Mouse (Mus musculus) myocyte (in vitro differentiated cells): ENCODE measurements around the gene Oat.

Experiments
- CEBPB ChIP-seq: IDR thresholded peaks from 2 replicates; pipeline ENCODE4 v1.6.1; 2011; ENCODE audit warnings: mild to moderate bottlenecking, moderate library complexity; ENCODE audit not compliant: poor library complexity, insufficient read depth, severe bottlenecking
- E2F4 ChIP-seq: IDR thresholded peaks from one replicate; pipeline ENCODE4 v1.6.1; 2011; ENCODE audit warnings: mild to moderate bottlenecking, control low read depth, moderate library complexity; ENCODE audit not compliant: insufficient read depth
- MAX ChIP-seq: IDR thresholded peaks from one replicate; pipeline ENCODE4 v1.6.1; 2011; ENCODE audit warnings: low read depth, mild to moderate bottlenecking, control low read depth
- MYOD1 ChIP-seq, 3 experiments: IDR thresholded peaks; one replicate each; pipeline ENCODE4 v1.6.1; 2011; ENCODE audit warnings: control low read depth in 2 of 3, low read depth in 2 of 3, mild to moderate bottlenecking in 2 of 3, moderate library complexity in 1 of 3; ENCODE audit not compliant: insufficient read length in 2 of 3, control insufficient read depth in 1 of 3
- MYOG ChIP-seq, 3 experiments: IDR thresholded peaks; one replicate each; pipeline ENCODE4 v1.6.1; 2011; ENCODE audit warnings: control low read depth in 2 of 3, low read depth in 2 of 3, mild to moderate bottlenecking in 2 of 3; ENCODE audit not compliant: insufficient read length in 2 of 3, control insufficient read depth in 1 of 3, insufficient read depth in 1 of 3
- POLR2A ChIP-seq: IDR thresholded peaks from one replicate; pipeline ENCODE4 v1.6.1; 2011; ENCODE audit warnings: low read depth, mild to moderate bottlenecking, control low read depth, moderate library complexity; ENCODE audit not compliant: insufficient read length
- POLR2AphosphoS2 ChIP-seq: IDR thresholded peaks from one replicate; pipeline ENCODE4 v1.6.1; 2011; ENCODE audit warnings: low read depth, control low read depth; ENCODE audit not compliant: insufficient read length
- REST ChIP-seq: IDR thresholded peaks from one replicate; pipeline ENCODE4 v1.6.1; 2011; ENCODE audit warnings: mild to moderate bottlenecking, control low read depth, moderate library complexity; ENCODE audit not compliant: insufficient read depth, insufficient read length
- SRF ChIP-seq: IDR thresholded peaks from one replicate; pipeline ENCODE4 v1.6.1; 2011; ENCODE audit warnings: low read depth; ENCODE audit not compliant: control insufficient read depth, insufficient read length
- TCF12 ChIP-seq: IDR thresholded peaks from one replicate; pipeline ENCODE4 v1.6.1; 2011; ENCODE audit warnings: mild to moderate bottlenecking, control low read depth; ENCODE audit not compliant: poor library complexity, insufficient read depth, severe bottlenecking
- TCF3 ChIP-seq: IDR thresholded peaks from one replicate; pipeline ENCODE4 v1.6.1; 2011; ENCODE audit warnings: low read depth, control low read depth; ENCODE audit not compliant: insufficient read length
- USF1 ChIP-seq: IDR thresholded peaks from one replicate; pipeline ENCODE4 v1.6.1; 2011; ENCODE audit warnings: low read depth, mild to moderate bottlenecking, control low read depth, moderate library complexity

DNA sequence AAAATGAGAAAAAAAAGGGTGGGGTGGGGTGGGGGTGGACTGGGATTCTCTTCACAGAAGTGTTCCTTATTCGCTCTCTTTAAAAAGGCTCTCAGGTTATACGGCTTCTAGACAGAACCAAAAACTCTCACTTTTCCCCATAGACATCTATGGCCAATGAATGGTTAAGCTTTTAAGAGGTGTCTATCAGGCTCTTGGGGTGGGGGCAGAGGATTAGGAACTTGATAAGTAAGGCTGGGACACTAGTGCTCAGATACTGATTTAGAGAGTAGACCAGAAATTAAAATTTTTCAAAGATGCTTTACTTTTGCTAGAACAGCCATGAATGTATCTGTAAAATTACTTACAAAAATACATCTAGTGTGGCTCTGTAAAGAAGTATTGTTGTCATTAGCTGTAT, 18.1 kb upstream of the Oat start:
- no peak for TF ChIP-seq MAX
- no peak for TF ChIP-seq MYOG (IDR thresholded peaks at IDR 0.05; ENCODE audit: control insufficient read depth in 1 of 3, insufficient read depth in 1 of 3, insufficient read length in 2 of 3, low read depth in 2 of 3)
- TF ChIP-seq POLR2A = no peak
- no peak for TF ChIP-seq POLR2AphosphoS2
- no peak for TF ChIP-seq E2F4
- no peak for TF ChIP-seq TCF12
- TF ChIP-seq MYOD1 (IDR thresholded peaks at IDR 0.05; ENCODE audit: control insufficient read depth in 1 of 3, insufficient read length in 2 of 3, low read depth in 2 of 3) = no peak
- no peak for TF ChIP-seq TCF3
- no peak for TF ChIP-seq USF1
- no peak for TF ChIP-seq CEBPB
- no peak for TF ChIP-seq REST
- TF ChIP-seq SRF = no peak
